Mouse (Mus musculus) bone marrow macrophage, adult 2 months (primary cell): Measurements from ENCODE around the gene Tipin.

Experiments
- CTCF ChIP-seq: IDR thresholded peaks from 2 replicates; pipeline ENCODE4 v1.5.1; 2012; ENCODE audit warnings: low read depth, mild to moderate bottlenecking, low read length, moderate library complexity
- POLR2A ChIP-seq: IDR thresholded peaks from 2 replicates; pipeline ENCODE4 v1.6.1; 2012; ENCODE audit warnings: mild to moderate bottlenecking, low read depth, low read length, borderline replicate concordance

DNA sequence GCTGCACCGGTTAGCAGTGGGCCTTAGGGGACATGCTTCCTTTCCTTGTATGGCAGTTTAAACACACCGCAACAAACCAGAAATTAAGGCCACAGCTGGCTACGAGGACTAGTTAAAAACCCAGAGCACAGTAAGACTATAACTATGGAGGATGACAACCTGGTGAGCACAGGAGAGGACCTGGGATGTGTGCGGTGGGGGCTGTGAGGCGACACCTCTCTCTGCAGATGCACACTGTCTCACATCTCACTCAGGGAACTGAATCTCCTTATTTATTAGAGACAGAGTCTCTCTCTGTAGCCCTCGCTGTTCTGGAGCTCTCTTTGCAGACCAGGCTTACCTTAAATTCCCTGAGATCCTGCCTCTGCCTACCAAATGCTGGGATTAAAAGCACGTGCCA is 42.6 kb downstream of the Tipin start:
- TF ChIP-seq CTCF, result no peak
- no peak for TF ChIP-seq POLR2A
